9 mouse cellular contexts compared by ENCODE assay signal in the genomic region with DNA sequence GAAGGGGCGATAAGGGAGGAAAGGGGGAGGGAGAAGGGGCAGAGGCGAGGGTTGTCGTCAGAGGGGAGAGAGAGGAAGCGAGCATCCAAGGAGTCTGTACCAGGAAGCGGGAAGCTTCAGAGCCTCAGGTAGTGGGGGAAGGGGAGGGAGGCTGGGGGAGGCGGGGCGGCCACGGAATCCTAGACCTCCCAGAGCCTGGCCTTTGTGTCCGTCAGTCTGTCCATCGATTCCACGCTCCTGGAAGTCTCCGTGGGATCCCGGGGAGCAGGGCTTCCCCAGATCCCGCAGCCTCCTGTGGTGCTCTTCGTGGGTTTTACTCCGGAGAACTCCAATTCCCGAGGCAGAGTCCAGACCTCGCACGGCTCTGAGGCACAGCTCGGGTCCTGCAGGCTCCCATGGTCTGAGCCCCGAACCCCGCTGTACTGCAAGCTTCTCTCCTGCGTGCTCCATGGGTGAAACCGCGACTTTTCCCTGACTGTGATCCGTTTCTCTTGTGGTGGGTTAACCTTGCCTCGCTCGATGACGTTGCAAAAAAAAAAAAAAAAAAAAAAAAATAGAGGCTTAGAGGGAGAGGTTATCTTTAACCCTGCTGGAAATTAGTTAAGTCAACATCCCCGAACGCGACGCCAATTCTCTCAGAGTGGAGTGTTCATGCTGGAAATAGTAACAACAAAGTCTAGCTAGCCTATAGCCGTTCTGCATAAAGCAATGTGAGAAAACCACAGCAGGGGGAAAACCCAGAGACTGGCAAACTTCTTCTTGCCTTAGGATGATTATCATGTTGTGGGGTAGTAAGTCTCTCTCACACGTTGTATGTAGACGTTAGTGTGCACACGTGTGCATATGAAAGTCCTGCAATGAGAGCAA. TPM values are rescaled to one million over a fixed set of nuclear protein-coding genes. Genes with fewer than 3 reads are reported as not detected.
DNase-seq lines count a peak whose midpoint lies in the region; ATAC-seq and TF ChIP-seq lines count a peak whose summit lies in the region.
"Had no signal": no experiment of that assay in that cellular context is flagged by ENCODE, and none has a peak within 500 bp of the region (broad histone marks: within the 10 kb centered on the region; RNA-seq: fewer than 3 reads in every experiment).

No protein-coding gene starts in this region.

- H3K4me3 ChIP-seq in CH12.LX (replicated peaks in 1 of 3; ENCODE audit: low read depth in 2 of 3, low read length in 2 of 3, poor library complexity in 1 of 3) (peak overlapping the region; percentile 58 to 76 (median 66)), macrophage (ENCODE audit: inconsistent target) (peak overlapping the region; percentile 7; the same call in 1 of the 2 replicates)
- peak overlapping the region; percentile 48 for H3K4me3 ChIP-seq in hindbrain, postnatal 0 days (ENCODE audit: low read length)

- DNase-seq in cerebellum, postnatal 25 days, result peak; percentile 20 to 38
- DNase-seq in cerebellum, adult 11-12 months, result no peak
- peak; percentile 87 for DNase-seq in CH12.LX (ENCODE audit: extremely low read depth)
- DNase-seq in hindbrain, postnatal 0 days (ENCODE audit: low spot score), result peak; percentile 48
- DNase-seq in spleen, postnatal 36 days (ENCODE audit: low spot score in 2 of 2), result peak; percentile 71 to 80
- DNase-seq in urinary bladder, postnatal 14 days (ENCODE audit: low spot score), result no peak

- TF ChIP-seq EP300 in CH12.LX (IDR thresholded peaks at IDR 0.05; ENCODE audit: low read length), result peak; percentile 65; the same call in 1 of the 2 replicates

- no peaks in the 10 kb centered on the region for H3K27me3 ChIP-seq in CH12.LX (replicated peaks)
- no peaks in the 10 kb centered on the region for H3K27me3 ChIP-seq in hindbrain, postnatal 0 days (ENCODE audit: insufficient read depth, low read length)
- H3K27me3 ChIP-seq: Patski had no signal

- H3K79me2 ChIP-seq in CH12.LX (replicated peaks; ENCODE audit: control insufficient read depth, extremely low read depth, insufficient read depth, poor library complexity, severe bottlenecking) (no peaks in the 10 kb centered on the region), macrophage (ENCODE audit: inconsistent target) (no peaks in the 10 kb centered on the region)

- 2% methylated on average over 35 of the region's 37 CpGs for WGBS in hindbrain, postnatal 0 days
- WGBS in macrophage (ENCODE audit: missing documents), result 8% methylated on average over 30 of the region's 37 CpGs

- peaks cover 10 to 44% of the 10 kb centered on the region in 2 experiments for H3K4me1 ChIP-seq in CH12.LX (ENCODE audit: control insufficient read depth in 1 of 2, insufficient read depth in 2 of 2)
- H3K4me1 ChIP-seq in hindbrain, postnatal 0 days (ENCODE audit: insufficient read depth, low read length), result 0 out of 2 replicates have a peak, but pooled peaks cover 5% of the 10 kb centered on the region

- peak overlapping the region; percentile 96 for H3K4me2 ChIP-seq in CH12.LX (ENCODE audit: insufficient read depth, low read depth, poor library complexity, severe bottlenecking)
- H3K4me2 ChIP-seq in hindbrain, postnatal 0 days (ENCODE audit: low read depth, low read length), result peak overlapping the region; percentile 96

- TF ChIP-seq CTCF in CH12.LX (conservative IDR thresholded peaks at IDR 0.05 in 1 of 2, IDR thresholded peaks at IDR 0.05 in 1 of 2; ENCODE audit: low read depth in 2 of 2, low read length in 2 of 2), result no peak
- TF ChIP-seq CTCF in hindbrain, postnatal 0 days (IDR thresholded peaks at IDR 0.05; ENCODE audit: low read depth), result no peak

- in situ Hi-C loops in CH12.LX (cut with MboI; ENCODE audit: low pct_ligation_motif_present, low pct_unique_long_range_greater_than_20kb, low sequenced_read_pairs), result no loop called here

- dilution Hi-C loops in CH12.LX (cut with MboI; ENCODE audit: extremely low pct_ligation_motif_present, extremely low pct_unique_long_range_greater_than_20kb, low sequenced_read_pairs), result no loop called here

- peaks cover 8% of the 10 kb centered on the region for H3K9me3 ChIP-seq in CH12.LX (replicated peaks; ENCODE audit: low read length)
- no peaks in the 10 kb centered on the region for H3K9me3 ChIP-seq in hindbrain, postnatal 0 days (ENCODE audit: low read length)

- TF ChIP-seq RAD21 in CH12.LX (IDR thresholded peaks at IDR 0.05; ENCODE audit: low read depth, low read length), result no peak

- peak overlapping the region; percentile 76 for H3K27ac ChIP-seq in CH12.LX (ENCODE audit: insufficient read depth, low read depth)
- no peak overlapping the region for H3K27ac ChIP-seq in hindbrain, postnatal 0 days
- no peak overlapping the region for H3K27ac ChIP-seq in macrophage

- no peak for TF ChIP-seq POLR2A in CH12.LX (IDR thresholded peaks at IDR 0.05; ENCODE audit: low read depth, low read length)

- H3K9ac ChIP-seq in CH12.LX (ENCODE audit: insufficient read depth, low read depth), result peak overlapping the region; percentile 85
- H3K9ac ChIP-seq in hindbrain, postnatal 0 days (replicated peaks; ENCODE audit: low read length), result peak overlapping the region; percentile 48

- H3K36me3 ChIP-seq in CH12.LX (replicated peaks in 1 of 2; ENCODE audit: control insufficient read depth in 1 of 2, insufficient read depth in 1 of 2, low read length in 1 of 2) (peaks cover 0 to 2% of the 10 kb centered on the region in 2 experiments), macrophage (ENCODE audit: inconsistent target) (no peaks in the 10 kb centered on the region)
- no peaks in the 10 kb centered on the region for H3K36me3 ChIP-seq in hindbrain, postnatal 0 days (ENCODE audit: insufficient read depth, low read length)

- peak; percentile 84 for ATAC-seq in erythroblast, adult 5-6 weeks (replicated peaks; ENCODE audit: low FRiP score, poor library complexity, severe bottlenecking)
- peak; percentile 71 for ATAC-seq in hindbrain, postnatal 0 days
- ATAC-seq: Patski had no signal

TF ChIP-seq in CH12.LX, 34 proteins besides CTCF, POLR2A, EP300 and RAD21:
- peak; percentile 81 for TF ChIP-seq MYC (IDR thresholded peaks at IDR 0.05; ENCODE audit: low read depth, low read length)
- TF ChIP-seq ZC3H11A (IDR thresholded peaks at IDR 0.05; ENCODE audit: low read depth, low read length), result no peak
- peak; percentile 44; the same call in 1 of the 2 replicates for TF ChIP-seq MAX (IDR thresholded peaks at IDR 0.05; ENCODE audit: low read length)
- TF ChIP-seq MEF2A (IDR thresholded peaks at IDR 0.05; ENCODE audit: borderline replicate concordance, low read depth, low read length), result peak; percentile 96
- TF ChIP-seq MAFK (IDR thresholded peaks at IDR 0.05; ENCODE audit: insufficient replicate concordance, low read length), result peak; percentile 40; the same call in 1 of the 2 replicates
- peak; percentile 25; the same call in 1 of the 2 replicates for TF ChIP-seq HCFC1 (IDR thresholded peaks at IDR 0.05; ENCODE audit: low read depth, low read length)
- peak; percentile 39; the same call in 1 of the 2 replicates for TF ChIP-seq TCF12 (IDR thresholded peaks at IDR 0.05; ENCODE audit: low read depth, low read length)
- TF ChIP-seq TBP (conservative IDR thresholded peaks at IDR 0.05; ENCODE audit: low read depth, low read length), result 0 out of 2 replicates have a peak, but pooled peaks have one; percentile 50
- TF ChIP-seq UBTF (IDR thresholded peaks at IDR 0.05; ENCODE audit: low read depth, low read length), result no peak
- peak; percentile 86 for TF ChIP-seq BHLHE40 (IDR thresholded peaks at IDR 0.05; ENCODE audit: low read depth, low read length)
- no peak for TF ChIP-seq PAX5 (IDR thresholded peaks at IDR 0.05; ENCODE audit: low read length)
- peak; percentile 94 for TF ChIP-seq ZNF384 (IDR thresholded peaks at IDR 0.05; ENCODE audit: low read depth, low read length)
- peak; percentile 22 for TF ChIP-seq SIN3A (IDR thresholded peaks at IDR 0.05; ENCODE audit: low read length)
- TF ChIP-seq SMC3 (IDR thresholded peaks at IDR 0.05; ENCODE audit: low read depth, low read length), result no peak
- TF ChIP-seq ETS1 (conservative IDR thresholded peaks at IDR 0.05; ENCODE audit: low read depth, low read length), result peak; percentile 76

RNA-seq across cellular contexts. Expression of a gene that starts 20.6 kb away (rescaled TPM):
- not detected in 2 replicates for total RNA-seq in CH12.LX (2012; rRNA removed)
- total RNA-seq in CH12.LX (2014; rRNA removed), result 0.42 TPM in 1 of 2 replicates, not detected in the other
- polyA plus RNA-seq in CH12.LX (2012; ENCODE audit: insufficient read length, low read depth), result 1.3 and 2.1 TPM in 2 replicates
- total RNA-seq in erythroblast, adult 5-6 weeks (2015; ENCODE audit: low replicate concordance), result 1.9 TPM in 1 of 2 replicates, not detected in the other
- 14.2 TPM in 1 of 2 replicates, not detected in the other for total RNA-seq in erythroblast, adult 5-6 weeks (2017; ENCODE audit: low replicate concordance)
- total RNA-seq in hindbrain, postnatal 0 days (2014; rRNA removed), result not detected in 2 replicates
- 1.6 and 6.1 TPM in 2 replicates for polyA plus RNA-seq in hindbrain, postnatal 0 days (2015; fragmentation: Nextera tagmentation; extraction: Ambion mirVana)
- total RNA-seq in macrophage (2018; cell fraction: chromatin; rRNA removed), result 1 to 10 TPM in 17 of 26 experiments, not detected in 9; 1.7 to 9.9 (median 2.6) TPM
- total RNA-seq in macrophage (2018; cell fraction: cytosol; rRNA removed), result under 1 TPM in 5 of 26 experiments, not detected in 21; 0.32 to 0.88 (median 0.40) TPM
- not detected for total RNA-seq in macrophage (2018; cell fraction: nucleus; rRNA removed)
- polyA plus RNA-seq in macrophage (2018), result 1.1 TPM in 1 of 3 replicates, not detected in the others
- polyA plus RNA-seq: Patski had no signal

Comparison
In these comparisons a context has a peak if more than half of its experiments do, and no peak if none do; other contexts are left out.
1. DNase-seq: peak in cerebellum, postnatal 25 days (2 of 2), CH12.LX (single experiment), hindbrain, postnatal 0 days (single experiment) and spleen, postnatal 36 days (2 of 2); none in cerebellum, adult 11-12 months (single experiment) and urinary bladder, postnatal 14 days (single experiment).
2. H3K4me3 ChIP-seq: peak in every context shown above with its lines; median percentile 66 in CH12.LX; 48 in hindbrain, postnatal 0 days; 7 in macrophage.